ENCODE assay signal across 8 mouse cellular contexts in genomic region chr6:136466956-136467750, GRCm38 (mm10). TPM values are rescaled to one million over a fixed set of nuclear protein-coding genes. Genes with fewer than 3 reads are reported as not detected.
DNase-seq lines count a peak whose midpoint lies in the region; ATAC-seq and TF ChIP-seq lines count a peak whose summit lies in the region.

No protein-coding gene starts in this region.

- H3K27me3 ChIP-seq in forebrain, embryonic 10.5 days (ENCODE audit: poor library complexity, severe bottlenecking): peaks cover 6% of the 10 kb centered on the region; the same call in 1 of the 2 replicates
- no peaks in the 10 kb centered on the region for H3K27me3 ChIP-seq in heart, embryonic 15.5 days
- no peaks in the 10 kb centered on the region for H3K27me3 ChIP-seq in liver, postnatal 0 days (ENCODE audit: insufficient read depth, low read length)
- no peaks in the 10 kb centered on the region for H3K27me3 ChIP-seq in neural tube, embryonic 13.5 days
- no peaks in the 10 kb centered on the region for H3K27me3 ChIP-seq in stomach, postnatal 0 days (ENCODE audit: control insufficient read depth, insufficient read depth, low read length)

- peak; percentile 48 for TF ChIP-seq EP300 in liver, postnatal 0 days (IDR thresholded peaks at IDR 0.05; ENCODE audit: low read depth)
- no peak for TF ChIP-seq EP300 in stomach, postnatal 0 days (optimal IDR thresholded peaks at IDR 0.05)

- H3K9me3 ChIP-seq in forebrain, embryonic 10.5 days: peaks cover 15% of the 10 kb centered on the region; the same call in 1 of the 2 replicates
- no peaks in the 10 kb centered on the region for H3K9me3 ChIP-seq in heart, embryonic 15.5 days (replicated peaks)
- H3K9me3 ChIP-seq in liver, postnatal 0 days (ENCODE audit: low read length): no peaks in the 10 kb centered on the region
- no peaks in the 10 kb centered on the region for H3K9me3 ChIP-seq in neural tube, embryonic 13.5 days
- H3K9me3 ChIP-seq in stomach, postnatal 0 days (ENCODE audit: control insufficient read depth, low read length): no peaks in the 10 kb centered on the region

- ATAC-seq in heart, embryonic 15.5 days (replicated peaks; ENCODE audit: insufficient number of reproducible peaks, insufficient read depth, low FRiP score, low read depth): no peak
- ATAC-seq in liver, postnatal 0 days: no peak
- ATAC-seq in neural tube, embryonic 13.5 days (ENCODE audit: low read depth): no peak
- ATAC-seq in stomach, postnatal 0 days (ENCODE audit: low FRiP score, low TSS enrichment): no peak

- no peak overlapping the region for H3K9ac ChIP-seq in heart, embryonic 15.5 days
- 0 out of 2 replicates have a peak overlapping the region, but pooled peaks have one; percentile 35 for H3K9ac ChIP-seq in liver, postnatal 0 days (replicated peaks)
- H3K9ac ChIP-seq in neural tube, embryonic 13.5 days: no peak overlapping the region
- no peak overlapping the region for H3K9ac ChIP-seq in stomach, postnatal 0 days (ENCODE audit: low read length)

- H3K4me1 ChIP-seq in forebrain, embryonic 10.5 days: peaks cover 80% of the 10 kb centered on the region
- H3K4me1 ChIP-seq in heart, embryonic 15.5 days (replicated peaks): peaks cover 61% of the 10 kb centered on the region
- peaks cover 59% of the 10 kb centered on the region for H3K4me1 ChIP-seq in liver, postnatal 0 days (ENCODE audit: insufficient read depth)
- peaks cover 38% of the 10 kb centered on the region for H3K4me1 ChIP-seq in neural tube, embryonic 13.5 days (replicated peaks)
- H3K4me1 ChIP-seq in stomach, postnatal 0 days (replicated peaks; ENCODE audit: control insufficient read depth, insufficient read depth): peaks cover 4% of the 10 kb centered on the region; the same call in 1 of the 2 replicates

- H3K4me2 ChIP-seq in heart, embryonic 15.5 days: no peak overlapping the region
- peak overlapping the region; percentile 22 for H3K4me2 ChIP-seq in liver, postnatal 0 days (ENCODE audit: low read depth, low read length)
- H3K4me2 ChIP-seq in neural tube, embryonic 13.5 days: no peak overlapping the region
- no peak overlapping the region for H3K4me2 ChIP-seq in stomach, postnatal 0 days (replicated peaks; ENCODE audit: low read depth)

- no peak for TF ChIP-seq POLR2A in brain, embryonic 14.5 days (IDR thresholded peaks at IDR 0.05; ENCODE audit: borderline replicate concordance, extremely low read depth, insufficient read depth, insufficient read length, poor library complexity, severe bottlenecking)

- H3K36me3 ChIP-seq in forebrain, embryonic 10.5 days (replicated peaks): no peaks in the 10 kb centered on the region
- H3K36me3 ChIP-seq in heart, embryonic 15.5 days: no peaks in the 10 kb centered on the region
- H3K36me3 ChIP-seq in liver, postnatal 0 days (replicated peaks; ENCODE audit: insufficient read depth, low read length): no peaks in the 10 kb centered on the region
- no peaks in the 10 kb centered on the region for H3K36me3 ChIP-seq in neural tube, embryonic 13.5 days
- H3K36me3 ChIP-seq in stomach, postnatal 0 days (ENCODE audit: control insufficient read depth, insufficient read depth, low read length): no peaks in the 10 kb centered on the region

- TF ChIP-seq CTCF in brain, embryonic 14.5 days (IDR thresholded peaks at IDR 0.05; ENCODE audit: borderline replicate concordance, extremely low read depth, insufficient read depth, insufficient read length): peak; percentile 87
- peak; percentile 96 for TF ChIP-seq CTCF in liver, postnatal 0 days (IDR thresholded peaks at IDR 0.05; ENCODE audit: low read depth)
- peak; percentile 91 for TF ChIP-seq CTCF in stomach, postnatal 0 days (IDR thresholded peaks at IDR 0.05; ENCODE audit: low read depth)

- peak; percentile 47 for DNase-seq in CD4-positive helper T cell, adult 2 months (ENCODE audit: low read depth, low spot score)
- peak; percentile 88 for DNase-seq in brain, embryonic 14.5 days (ENCODE audit: low read depth)
- DNase-seq in forebrain, embryonic 10.5 days (ENCODE audit: extremely low spot score, low spot score): peak; percentile 77
- peak; percentile 80 to 94 for DNase-seq in kidney, postnatal 36 days
- peak; percentile 94 for DNase-seq in liver, postnatal 0 days
- DNase-seq in stomach, postnatal 0 days (ENCODE audit: low spot score): peak; percentile 88

- no peak overlapping the region for H3K4me3 ChIP-seq in forebrain, embryonic 10.5 days
- H3K4me3 ChIP-seq in heart, embryonic 15.5 days: no peak overlapping the region
- no peak overlapping the region for H3K4me3 ChIP-seq in liver, postnatal 0 days (ENCODE audit: low read depth, low read length)
- H3K4me3 ChIP-seq in neural tube, embryonic 13.5 days: no peak overlapping the region
- H3K4me3 ChIP-seq in stomach, postnatal 0 days (ENCODE audit: low read depth, low read length): no peak overlapping the region

- 58% methylated on average over 14 of the region's 14 CpGs for WGBS in forebrain, embryonic 10.5 days
- 54% methylated on average over 14 of the region's 14 CpGs for WGBS in heart, embryonic 15.5 days
- WGBS in liver, postnatal 0 days (ENCODE audit: insufficient replicate concordance): 43% methylated on average over 14 of the region's 14 CpGs
- WGBS in neural tube, embryonic 13.5 days: 58% methylated on average over 14 of the region's 14 CpGs
- WGBS in stomach, postnatal 0 days: 47% methylated on average over 14 of the region's 14 CpGs

- peak overlapping the region; percentile 95 for H3K27ac ChIP-seq in forebrain, embryonic 10.5 days
- peak overlapping the region; percentile 93 for H3K27ac ChIP-seq in heart, embryonic 15.5 days
- H3K27ac ChIP-seq in liver, postnatal 0 days (ENCODE audit: low read depth): peak overlapping the region; percentile 98
- H3K27ac ChIP-seq in neural tube, embryonic 13.5 days (replicated peaks): peak overlapping the region; percentile 96
- H3K27ac ChIP-seq in stomach, postnatal 0 days (replicated peaks): peak overlapping the region; percentile 96

RNA-seq across cellular contexts. Expression of gene Atf7ip, which starts 38.8 kb away (rescaled TPM):
- polyA plus RNA-seq in brain, embryonic 14.5 days (2012; rRNA removed): 40.0 and 67.9 TPM in 2 replicates
- 44.2 and 46.7 TPM in 2 replicates for polyA plus RNA-seq in forebrain, embryonic 10.5 days (2016; fragmentation: Nextera tagmentation; extraction: Ambion mirVana)
- 30.3 and 32.6 TPM in 2 replicates for polyA plus RNA-seq in heart, embryonic 15.5 days (2015; fragmentation: Nextera tagmentation; extraction: Ambion mirVana)
- 5.6 and 6.6 TPM in 2 replicates for polyA plus RNA-seq in liver, postnatal 0 days (2015; fragmentation: Nextera tagmentation; extraction: Ambion mirVana)
- 37.8 and 55.4 TPM in 2 replicates for polyA plus RNA-seq in neural tube, embryonic 13.5 days (2015; fragmentation: Nextera tagmentation; extraction: Ambion mirVana)
- polyA plus RNA-seq in stomach, postnatal 0 days (2015; fragmentation: Nextera tagmentation; extraction: Ambion mirVana): 8.4 and 9.5 TPM in 2 replicates

RNA-seq across cellular contexts. Expression of gene E330021D16Rik, which starts 51.8 kb away (rescaled TPM):
- polyA plus RNA-seq in brain, embryonic 14.5 days (2012; rRNA removed): not detected in 2 replicates
- not detected in 2 replicates for polyA plus RNA-seq in forebrain, embryonic 10.5 days (2016; fragmentation: Nextera tagmentation; extraction: Ambion mirVana)
- polyA plus RNA-seq in heart, embryonic 15.5 days (2015; fragmentation: Nextera tagmentation; extraction: Ambion mirVana): not detected in 2 replicates
- polyA plus RNA-seq in liver, postnatal 0 days (2015; fragmentation: Nextera tagmentation; extraction: Ambion mirVana): 0.47 and 0.67 TPM in 2 replicates
- not detected in 2 replicates for polyA plus RNA-seq in neural tube, embryonic 13.5 days (2015; fragmentation: Nextera tagmentation; extraction: Ambion mirVana)
- 0.05 TPM in 1 of 2 replicates, not detected in the other for polyA plus RNA-seq in stomach, postnatal 0 days (2015; fragmentation: Nextera tagmentation; extraction: Ambion mirVana)
